Mouse (Mus musculus): ENCODE measurements around the gene Capza1. TPM values are rescaled to one million over a fixed set of nuclear protein-coding genes. Genes with fewer than 3 reads are reported as not detected.
"Not testable (repeated sequence)": the region's sequence is repeated elsewhere in the genome, so short reads cannot be mapped to it uniquely, and the experiment has no call there.

Gene Capza1
- total RNA-seq, 1 experiment from 2014 or later: 203 TPM

DNA sequence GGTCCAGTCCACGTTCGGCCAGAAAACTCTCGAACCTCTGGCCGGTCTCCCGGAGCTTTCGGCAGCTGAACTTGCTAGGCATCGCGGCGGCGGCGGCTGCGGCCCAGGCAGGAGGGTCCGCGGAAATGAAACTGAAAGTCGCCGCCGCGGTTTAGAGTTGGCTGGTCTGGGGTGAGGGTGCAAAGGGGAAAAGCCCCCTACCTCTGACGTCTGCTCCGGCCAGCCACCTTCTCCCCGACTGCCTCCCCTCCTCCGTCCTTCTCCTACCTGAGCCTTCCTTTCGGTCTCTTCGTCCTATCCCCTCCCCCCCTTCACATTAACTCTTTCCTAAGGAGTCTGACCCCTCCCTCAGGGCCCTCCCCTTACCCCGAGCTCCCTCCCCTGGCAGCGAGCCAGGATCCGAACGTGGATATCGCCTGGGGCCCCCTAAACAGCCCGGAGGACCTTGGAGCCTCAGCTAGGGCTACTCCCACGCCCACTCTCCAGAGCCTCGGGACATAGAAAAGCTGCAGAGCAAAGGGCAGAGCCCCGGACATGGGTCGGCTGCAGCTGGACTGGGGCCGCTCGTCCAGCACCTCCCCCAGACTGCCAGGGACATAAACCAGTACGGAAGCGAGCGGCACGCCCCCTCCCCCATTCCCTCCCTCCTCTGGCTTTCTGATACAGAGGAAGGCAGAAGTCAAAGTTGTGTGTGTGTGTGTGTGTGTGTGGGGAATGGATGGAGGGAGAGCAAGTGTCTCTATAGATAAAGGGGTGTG, 46.1 kb downstream of the Capza1 start, which contains the start of gene Mov10:
Mov10 (minus strand) TSS at position 573 of the 758 bp plus-strand sequence.
- peak; percentile 75 for ATAC-seq (replicated peaks; ENCODE audit: low read depth, poor library complexity, severe bottlenecking)

DNA sequence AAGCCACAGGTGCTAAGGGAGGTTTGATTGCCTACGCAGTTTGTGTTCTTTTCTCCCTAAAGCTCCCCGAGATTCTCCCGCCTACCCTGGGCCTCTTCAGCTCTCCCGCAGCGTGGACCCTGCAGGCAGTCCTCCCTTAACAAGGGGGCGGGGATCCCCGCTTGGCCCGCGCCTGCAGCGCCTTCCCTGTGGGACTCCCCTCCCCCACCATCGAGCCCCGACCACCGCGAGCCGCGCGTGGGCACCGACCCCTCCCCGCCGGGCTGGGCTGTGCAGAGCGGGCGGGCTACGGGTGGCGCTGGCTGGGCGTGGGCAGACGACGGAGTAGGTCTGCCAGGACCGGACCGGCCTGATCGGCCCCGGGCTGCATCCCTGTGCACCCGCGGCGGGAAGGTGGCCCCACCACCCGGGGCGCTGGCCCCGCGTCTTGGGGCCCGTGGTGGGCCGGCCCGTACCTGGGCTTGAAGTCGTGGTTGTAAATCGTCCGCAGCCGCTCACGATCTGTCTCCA, 46.8 kb downstream of the Capza1 start:
- peak; percentile 19; the same call in 1 of the 2 replicates for ATAC-seq (replicated peaks; ENCODE audit: low read depth, poor library complexity, severe bottlenecking)

DNA sequence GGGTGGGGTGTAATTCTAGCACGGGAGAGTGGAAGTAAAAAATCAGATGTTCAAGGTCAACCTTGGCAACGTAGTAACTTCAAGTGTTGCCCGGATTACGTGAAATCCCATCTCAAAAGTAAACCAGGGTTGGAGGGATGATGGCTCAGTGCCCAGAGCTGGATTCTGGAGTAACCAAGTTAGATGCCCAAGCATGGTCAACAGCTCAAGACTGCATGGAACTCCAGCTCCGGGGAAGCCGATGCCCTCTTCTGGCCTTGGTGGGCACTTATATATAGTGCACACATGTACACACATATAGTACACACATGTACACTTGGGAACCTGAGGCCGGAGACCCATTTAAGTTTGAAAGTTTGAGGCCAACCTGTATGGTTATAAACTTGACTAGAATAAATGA, 48.2 kb downstream of the Capza1 start:
- ATAC-seq (replicated peaks; ENCODE audit: low read depth, poor library complexity, severe bottlenecking): no peak

DNA sequence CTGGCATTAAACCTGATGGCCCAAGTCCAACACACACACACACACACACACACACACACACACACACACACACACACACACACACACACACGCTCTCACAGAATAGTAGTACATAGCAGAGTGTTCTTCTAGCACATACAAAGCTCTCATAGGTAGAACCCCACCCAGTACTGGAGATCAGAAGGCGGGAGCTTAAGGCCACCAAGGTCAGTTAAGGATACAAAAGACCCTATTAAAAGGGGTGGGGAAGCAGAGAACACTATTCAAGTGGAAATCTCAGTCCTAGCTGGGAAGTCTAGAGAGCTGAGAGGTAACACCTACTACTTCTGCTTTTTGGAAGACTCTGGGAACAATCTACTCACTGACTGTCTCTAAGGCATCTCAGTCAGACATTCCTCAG, 49.0 kb downstream of the Capza1 start:
- ATAC-seq (replicated peaks; ENCODE audit: low read depth, poor library complexity, severe bottlenecking): no peak

DNA sequence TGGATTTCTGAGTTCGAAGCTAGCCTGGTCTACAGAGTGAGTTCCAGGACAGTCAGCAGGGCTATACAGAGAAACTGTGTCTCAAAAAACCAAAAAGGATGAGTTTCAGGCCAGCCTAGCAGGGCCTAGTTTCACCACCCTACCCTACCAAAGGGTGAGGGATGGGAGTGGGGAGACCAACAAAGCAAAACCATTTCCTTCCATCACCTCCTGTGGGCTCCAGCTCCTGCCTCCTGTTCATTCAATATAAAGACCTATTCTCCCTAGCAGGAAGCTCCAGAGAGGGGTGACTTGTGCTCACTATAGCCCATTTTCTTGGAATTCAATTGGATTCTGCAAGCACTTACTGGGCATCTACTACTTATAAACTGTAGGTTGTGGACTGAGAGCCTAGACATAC, 49.6 kb downstream of the Capza1 start:
- ATAC-seq (replicated peaks; ENCODE audit: low read depth, poor library complexity, severe bottlenecking): no peak

DNA sequence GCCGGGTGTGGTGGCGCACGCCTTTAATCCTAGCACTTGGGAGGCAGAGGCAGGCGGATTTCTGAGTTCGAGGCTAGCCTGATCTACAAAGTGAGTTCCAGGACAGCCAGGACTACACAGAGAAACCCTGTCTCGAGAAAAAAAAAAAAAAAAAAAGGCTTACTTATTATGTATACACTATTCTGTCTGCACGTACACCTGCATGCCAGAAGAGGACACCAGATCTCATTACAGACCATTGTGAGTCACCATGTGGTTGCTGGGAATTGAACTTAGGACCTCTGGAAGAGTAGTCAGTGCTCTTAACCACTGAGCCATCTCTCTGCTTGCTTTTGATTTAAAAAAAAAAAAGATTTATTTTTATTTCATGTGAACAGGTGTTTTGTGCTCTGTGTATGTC, 51.1 kb downstream of the Capza1 start:
- ATAC-seq (replicated peaks; ENCODE audit: low read depth, poor library complexity, severe bottlenecking): not testable (repeated sequence)

DNA sequence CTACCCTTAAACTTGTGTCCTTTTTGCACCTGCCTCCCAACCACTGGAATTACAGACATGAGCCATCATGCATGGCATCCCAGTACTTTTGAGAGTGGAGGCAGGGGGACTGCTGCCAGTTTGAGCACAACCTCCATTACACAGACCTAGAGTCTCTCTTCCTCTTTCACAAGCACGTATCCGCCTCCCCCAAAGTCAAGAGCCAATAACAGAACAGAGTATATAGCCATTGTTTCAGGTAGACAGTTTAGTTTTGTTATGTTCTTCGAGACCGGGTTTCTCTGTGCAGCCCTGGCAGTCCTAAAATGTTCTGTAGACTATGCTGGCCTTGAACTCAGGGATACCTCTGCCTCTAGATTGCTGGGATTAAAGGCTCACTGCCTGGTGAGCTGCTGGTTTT, 52.1 kb downstream of the Capza1 start:
- ATAC-seq (replicated peaks; ENCODE audit: low read depth, poor library complexity, severe bottlenecking): no peak

DNA sequence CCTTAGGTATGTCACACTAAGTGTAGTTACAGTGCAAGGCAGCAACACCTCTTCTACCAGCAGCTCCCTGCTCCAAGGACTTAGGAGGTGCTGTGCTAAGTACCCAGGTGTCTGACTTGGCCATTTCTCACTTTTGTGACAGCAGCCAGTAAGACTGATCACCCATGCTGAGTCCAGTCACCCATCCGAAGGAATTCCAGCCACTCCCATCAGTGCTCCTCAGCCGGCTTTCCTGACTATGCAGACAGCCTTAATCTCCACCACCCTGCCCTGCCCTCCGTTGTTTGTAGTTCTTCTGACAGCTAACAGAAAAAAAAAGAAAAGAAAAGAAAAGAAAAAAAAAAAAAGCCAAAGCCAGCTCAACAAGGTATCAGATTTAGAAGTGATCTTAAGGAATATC, 52.6 kb downstream of the Capza1 start:
- no peak for ATAC-seq (replicated peaks; ENCODE audit: low read depth, poor library complexity, severe bottlenecking)

DNA sequence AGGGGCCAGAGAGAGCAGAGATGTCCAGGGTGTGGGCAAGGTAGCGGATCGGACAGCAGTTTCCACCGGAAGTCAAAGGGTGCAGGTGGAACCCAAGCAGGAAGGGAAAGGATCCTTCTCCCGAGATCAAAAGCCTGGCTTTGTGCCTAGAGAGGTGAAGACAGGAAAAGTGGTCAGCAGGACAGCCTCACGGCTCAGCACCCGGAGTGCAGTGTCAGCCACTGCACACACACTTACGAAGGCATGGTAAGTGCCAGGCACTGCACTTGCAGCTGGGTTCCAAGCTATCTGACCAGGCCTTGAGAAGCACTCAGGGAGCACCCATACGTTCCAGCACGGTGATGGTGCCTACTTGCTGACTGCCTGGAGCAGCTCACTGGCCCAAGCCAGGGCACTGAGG, 58.8 kb downstream of the Capza1 start:
- ATAC-seq (replicated peaks; ENCODE audit: low read depth, poor library complexity, severe bottlenecking): no peak

DNA sequence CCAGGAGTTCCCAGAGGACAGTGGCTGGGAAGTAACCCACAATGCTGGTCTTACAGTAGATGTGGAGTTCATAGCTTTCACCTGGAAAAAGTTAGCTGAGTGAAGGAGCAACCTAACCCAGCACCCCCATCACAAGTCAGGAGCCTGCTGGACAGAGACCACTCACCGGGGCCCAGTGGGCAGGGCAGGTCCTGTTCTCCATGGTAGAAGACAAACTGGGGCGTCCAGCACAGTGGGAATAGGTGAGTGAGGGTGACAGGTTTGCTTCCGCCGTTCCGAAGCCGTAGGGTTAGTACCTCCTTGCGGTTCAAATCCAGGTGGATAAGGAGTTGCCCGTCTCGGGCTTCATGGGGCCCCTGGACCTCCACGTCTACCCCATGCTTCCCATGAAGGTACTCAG, 60.0 kb downstream of the Capza1 start:
- ATAC-seq (replicated peaks; ENCODE audit: low read depth, poor library complexity, severe bottlenecking): no peak

DNA sequence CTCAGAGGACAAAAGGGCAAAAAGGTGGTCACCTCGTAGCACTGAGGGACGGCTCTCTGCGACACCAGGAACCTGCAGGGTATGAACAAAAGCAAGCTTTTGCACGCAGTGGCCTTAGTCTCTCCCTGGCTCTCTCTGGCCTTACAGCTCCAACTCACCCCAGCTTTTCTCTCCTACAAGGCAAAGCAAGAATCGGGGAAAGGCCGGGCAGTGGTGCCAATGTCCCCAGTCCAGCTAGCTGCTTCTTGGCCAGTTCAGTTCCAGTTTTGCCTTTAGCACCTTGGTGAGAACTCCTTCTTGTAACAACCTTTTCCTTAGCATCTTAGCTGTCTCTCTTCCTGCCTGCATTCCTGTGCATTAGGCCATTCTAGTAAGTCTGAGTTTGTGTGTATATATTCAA, 62.8 kb downstream of the Capza1 start:
- ATAC-seq (replicated peaks; ENCODE audit: low read depth, poor library complexity, severe bottlenecking): no peak

DNA sequence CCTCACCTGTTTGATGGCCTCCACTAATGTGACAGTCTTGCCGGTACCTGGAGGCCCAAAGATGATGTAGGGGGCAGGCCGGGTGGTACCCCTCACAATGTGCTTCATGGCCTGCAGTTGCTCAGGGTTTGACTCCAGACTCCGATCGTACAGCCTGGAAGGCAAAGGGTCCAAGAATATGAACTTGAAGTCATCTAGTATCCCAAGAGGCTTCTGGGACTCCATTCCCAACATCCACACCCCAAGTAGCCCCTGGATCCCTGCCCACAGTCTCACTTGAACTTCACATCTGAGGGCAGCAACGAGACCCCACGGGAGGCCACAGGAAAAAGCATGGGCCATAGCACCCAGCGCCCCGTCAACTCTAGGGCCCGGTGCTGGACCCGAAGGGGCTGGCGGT, 63.6 kb downstream of the Capza1 start:
- ATAC-seq (replicated peaks; ENCODE audit: low read depth, poor library complexity, severe bottlenecking): no peak

DNA sequence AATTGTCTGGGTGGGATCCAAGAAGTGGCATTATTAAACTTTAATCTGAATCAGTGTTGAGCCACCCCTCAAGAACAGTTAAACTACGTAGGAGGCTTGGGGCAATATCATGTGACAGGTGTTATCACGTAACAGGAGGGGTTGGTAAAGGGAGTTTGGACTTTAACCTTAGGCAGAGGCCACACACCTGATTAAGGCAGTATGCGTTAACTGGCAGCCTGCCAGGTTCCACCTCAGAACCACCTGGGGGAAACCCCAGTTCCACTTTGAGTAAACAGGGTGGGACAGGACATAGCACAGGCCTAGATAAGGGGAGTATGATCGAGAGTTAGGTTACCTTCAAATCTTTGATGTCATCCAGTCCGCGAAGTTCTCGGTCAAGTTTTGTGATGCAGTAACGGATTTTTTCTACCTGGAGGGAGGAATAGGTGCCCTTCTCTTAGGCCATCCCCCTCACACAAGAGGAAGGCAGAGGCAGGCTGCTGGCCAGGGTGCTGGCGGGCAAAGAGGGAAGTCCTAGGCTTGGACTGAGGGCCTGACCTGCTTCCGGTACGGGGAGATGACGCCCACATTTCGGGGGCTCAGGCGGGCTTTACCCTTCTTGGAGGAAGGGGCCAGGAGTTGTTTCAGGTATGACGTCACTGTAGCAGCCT, 67.7 kb downstream of the Capza1 start:
- no peak for ATAC-seq (replicated peaks; ENCODE audit: low read depth, poor library complexity, severe bottlenecking)

DNA sequence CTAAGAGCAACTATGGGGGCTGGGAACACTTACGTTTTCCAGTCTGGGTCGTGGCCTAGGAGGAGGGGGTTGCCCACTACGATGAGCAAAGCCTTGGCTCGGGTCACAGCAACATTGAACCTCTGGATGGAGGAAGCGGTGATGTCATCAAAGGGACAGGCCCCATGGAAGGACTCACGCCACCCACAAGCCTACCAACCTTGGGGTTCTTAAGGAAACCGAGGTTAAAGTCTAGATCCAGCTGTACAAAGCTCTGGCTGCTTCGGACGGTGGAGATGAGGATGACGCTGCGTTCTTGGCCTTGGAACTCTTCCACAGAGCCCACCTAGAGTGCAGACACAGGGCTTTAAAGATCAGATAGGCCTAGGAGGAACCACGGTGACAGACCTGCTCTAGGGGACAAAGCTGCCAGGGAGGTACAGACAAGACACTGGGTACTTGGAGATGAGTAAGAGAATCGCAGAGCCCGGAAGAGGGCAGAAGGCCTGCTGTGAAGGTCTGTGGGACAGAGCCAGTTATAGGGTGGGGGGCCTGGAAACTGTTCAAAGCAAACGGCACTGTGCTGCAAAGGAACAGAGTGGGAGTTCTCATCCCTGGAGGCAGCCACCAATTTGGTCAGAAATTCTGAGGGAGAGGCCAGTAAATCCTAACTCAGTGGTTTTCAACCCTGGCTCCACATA, 68.5 kb downstream of the Capza1 start:
- ATAC-seq (replicated peaks; ENCODE audit: low read depth, poor library complexity, severe bottlenecking): no peak

DNA sequence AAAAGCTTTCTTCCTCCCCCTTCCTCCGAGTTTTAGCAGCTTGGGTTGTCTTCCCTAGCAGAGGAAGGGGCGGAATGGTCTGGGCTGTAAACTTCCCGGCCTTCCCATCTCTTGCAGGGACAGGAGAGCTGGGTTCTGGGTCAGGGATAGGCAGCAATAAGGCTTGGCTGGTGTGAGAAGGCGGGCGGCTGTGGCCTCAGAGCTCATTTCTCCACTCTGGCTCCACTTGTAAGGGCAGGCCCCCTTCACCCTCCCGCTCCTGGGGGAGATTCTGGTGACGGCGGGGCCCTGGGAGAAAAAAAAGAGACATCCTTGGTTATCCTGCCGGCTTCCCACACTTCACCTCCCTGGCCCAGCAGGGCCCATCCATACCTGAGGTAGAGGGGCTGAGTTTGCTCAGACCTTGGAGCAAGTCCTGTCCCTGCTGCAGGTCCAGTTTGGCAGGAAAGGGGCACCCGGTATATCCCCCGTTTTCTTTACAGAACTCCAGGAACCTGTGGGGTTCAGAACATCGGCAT, 69.3 kb downstream of the Capza1 start:
- no peak for ATAC-seq (replicated peaks; ENCODE audit: low read depth, poor library complexity, severe bottlenecking)

DNA sequence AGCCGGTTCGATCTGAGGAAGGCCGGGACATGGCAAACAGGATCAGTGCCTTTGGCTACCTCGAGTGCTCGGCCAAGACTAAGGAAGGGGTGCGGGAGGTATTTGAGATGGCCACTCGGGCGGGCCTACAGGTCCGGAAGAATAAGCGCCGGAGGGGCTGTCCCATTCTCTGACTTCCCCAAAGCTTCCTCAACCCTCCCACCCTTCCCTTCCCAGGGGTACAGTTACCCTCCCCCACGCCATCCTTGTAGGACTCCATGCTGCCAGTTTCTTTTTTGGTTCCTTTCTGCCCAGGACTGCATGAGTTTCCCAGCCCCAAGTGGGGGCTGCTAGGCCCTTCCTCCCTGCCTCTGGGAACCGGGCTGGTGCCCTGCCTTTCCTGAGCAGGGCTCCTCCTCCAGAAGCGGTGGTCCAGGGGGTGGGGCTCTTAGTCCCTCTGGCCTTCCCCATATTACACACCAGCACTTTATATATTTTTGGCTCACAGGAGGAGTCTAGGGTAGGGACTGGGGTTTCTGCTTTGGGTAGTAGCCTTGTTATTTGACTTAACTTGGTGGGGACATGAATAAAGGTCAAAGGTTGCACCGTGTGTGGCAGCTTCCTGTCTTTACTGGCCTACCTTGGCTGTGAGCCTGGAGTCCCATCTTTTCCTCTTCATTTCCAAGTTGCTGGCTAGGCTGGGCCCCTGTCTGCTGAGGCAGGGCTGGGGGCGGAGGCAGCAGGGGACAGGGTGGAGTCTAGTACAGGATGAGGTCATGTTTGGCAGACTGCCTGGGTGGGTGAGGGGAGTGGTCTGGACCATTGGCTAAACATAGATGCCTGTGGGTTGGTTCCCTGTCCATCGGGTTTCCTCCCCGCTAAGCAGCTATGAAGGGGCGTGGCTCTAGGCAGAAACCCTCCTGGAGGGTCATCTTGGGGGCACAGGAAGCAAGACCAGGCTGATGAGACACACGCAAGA, 70.2 kb downstream of the Capza1 start:
- ATAC-seq (replicated peaks; ENCODE audit: low read depth, poor library complexity, severe bottlenecking): peak; percentile 78

DNA sequence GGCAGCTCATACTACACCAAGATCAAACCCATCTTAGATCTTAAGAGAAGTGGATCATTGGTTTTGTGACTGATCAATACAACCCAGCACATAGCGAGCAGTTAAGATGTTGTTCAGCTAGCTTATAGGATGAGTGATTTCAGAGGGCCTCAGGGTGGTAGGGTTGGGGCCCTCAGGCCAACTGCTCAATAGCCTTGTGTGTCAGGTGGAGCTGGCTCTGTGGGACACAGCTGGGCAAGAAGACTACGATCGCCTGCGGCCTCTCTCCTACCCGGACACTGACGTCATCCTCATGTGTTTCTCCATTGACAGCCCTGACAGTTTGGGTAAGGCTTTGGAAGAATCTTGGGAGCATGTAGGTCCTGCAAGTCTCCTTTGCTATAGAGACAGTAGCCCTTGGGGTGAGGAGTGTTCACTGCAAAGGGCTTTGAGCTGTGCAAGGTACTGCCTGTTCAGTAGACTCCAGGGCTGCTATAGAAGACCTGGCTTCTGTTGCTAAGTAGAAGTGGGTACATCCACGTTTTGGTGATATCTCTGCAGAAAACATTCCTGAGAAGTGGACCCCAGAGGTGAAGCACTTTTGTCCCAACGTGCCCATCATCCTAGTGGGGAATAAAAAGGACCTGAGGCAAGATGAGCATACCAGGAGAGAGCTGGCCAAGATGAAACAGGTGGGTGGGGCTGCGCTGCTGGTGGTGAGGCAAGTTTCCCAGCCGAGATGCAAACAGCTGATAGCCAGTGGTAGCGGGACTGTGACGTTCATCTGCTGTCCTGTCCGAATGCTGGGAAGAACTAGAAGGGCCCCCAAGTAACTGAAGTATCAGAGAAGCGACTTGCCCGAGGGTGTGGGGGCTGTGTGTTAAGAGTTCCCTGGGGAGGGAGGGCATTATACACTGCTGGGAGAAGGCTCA, 71.7 kb downstream of the Capza1 start:
- no peak for ATAC-seq (replicated peaks; ENCODE audit: low read depth, poor library complexity, severe bottlenecking)

DNA sequence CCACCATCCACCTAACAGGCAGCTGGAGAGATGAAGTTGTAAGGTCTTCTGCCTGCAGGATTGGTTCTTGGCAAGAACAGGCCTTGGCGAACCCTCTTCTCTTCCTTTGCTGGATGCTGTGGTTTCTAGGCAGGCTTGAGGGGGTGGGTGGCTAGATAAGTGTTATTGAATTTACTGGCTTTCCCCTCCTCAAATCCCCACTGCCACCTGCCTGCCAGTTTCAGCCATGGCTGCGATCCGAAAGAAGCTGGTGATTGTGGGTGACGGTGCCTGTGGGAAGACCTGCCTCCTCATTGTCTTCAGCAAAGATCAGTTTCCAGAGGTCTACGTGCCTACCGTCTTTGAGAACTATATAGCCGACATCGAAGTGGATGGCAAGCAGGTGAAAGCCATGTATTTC, 72.6 kb downstream of the Capza1 start:
- no peak for ATAC-seq (replicated peaks; ENCODE audit: low read depth, poor library complexity, severe bottlenecking)

DNA sequence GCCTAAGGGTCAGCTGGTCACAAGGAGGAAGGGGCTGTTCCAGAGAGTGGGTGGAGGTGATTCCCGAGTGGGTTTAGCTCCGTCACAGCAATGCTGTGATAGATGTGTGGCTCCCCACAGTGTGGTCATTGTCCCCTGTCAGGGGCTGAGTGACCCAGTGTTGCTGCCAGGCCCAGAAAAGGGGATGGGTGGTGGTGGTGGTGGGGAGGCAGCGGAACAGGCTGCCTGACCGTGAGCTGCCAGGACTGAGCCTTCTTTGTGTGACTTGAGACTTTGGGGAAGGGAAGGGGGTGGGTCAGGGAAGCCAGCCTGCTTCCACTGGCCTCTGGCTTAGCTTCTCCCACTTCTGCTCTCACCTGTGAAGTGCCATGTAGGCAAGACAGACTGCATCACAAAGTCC, 73.3 kb downstream of the Capza1 start:
- no peak for ATAC-seq (replicated peaks; ENCODE audit: low read depth, poor library complexity, severe bottlenecking)

Measured in common myeloid progenitor, adult 5-6 weeks (primary cell).